Mouse (Mus musculus) lung, adult 2 months (tissue): ENCODE results near the gene Slc41a1. TPM values are rescaled to one million over a fixed set of nuclear protein-coding genes. Genes with fewer than 3 reads are reported as not detected.
"Not testable (repeated sequence)": the region's sequence is repeated elsewhere in the genome, so short reads cannot be mapped to it uniquely, and the experiment has no call there.

ENCODE experiments used
- DNase-seq: peaks from one replicate; pipeline ENCODE4 v3.0.0; 2022
- H3K4me1 ChIP-seq: fragments of 200-500 bp; 2 replicates; pipeline ENCODE4 v1.6.1; 2011; ENCODE audit warnings: low read length; ENCODE audit not compliant: control insufficient read depth, insufficient read depth
- H3K4me3 ChIP-seq: fragments of 200-500 bp; replicated peaks from 2 replicates; pipeline ENCODE3; 2011; ENCODE audit warnings: low read depth, mild to moderate bottlenecking, control low read depth, low read length; ENCODE audit errors: extremely low read depth
- CTCF ChIP-seq: fragments of 200-500 bp; IDR thresholded peaks from 2 replicates; pipeline ENCODE4 v1.5.1; 2011; ENCODE audit warnings: mild to moderate bottlenecking, low read length, control low read depth; ENCODE audit not compliant: insufficient read depth
- POLR2A ChIP-seq: fragments of 200-500 bp; IDR thresholded peaks from 2 replicates; pipeline ENCODE4 v1.6.1; 2011; ENCODE audit warnings: low read depth, mild to moderate bottlenecking, control low read depth, low read length, borderline replicate concordance; ENCODE audit errors: extremely low read depth
- WGBS: fragments of 180-500 bp; shearing (Covaris S2); methylation state at CpG from one replicate; pipeline ENCODE4 v1.1.7; 2018; 5-methylcytosine and 5-hydroxymethylcytosine counted together
- polyA plus RNA-seq: library from polyadenylated mRNA; depleted of rRNA; stranded (reverse); fragments of >200 nt; gene quantifications from 2 replicates; pipeline ENCODE4 v1.2.3, GENCODE M21; 2012

Gene Slc41a1
- polyA plus RNA-seq, 1 experiment, result 48.5 TPM

DNA sequence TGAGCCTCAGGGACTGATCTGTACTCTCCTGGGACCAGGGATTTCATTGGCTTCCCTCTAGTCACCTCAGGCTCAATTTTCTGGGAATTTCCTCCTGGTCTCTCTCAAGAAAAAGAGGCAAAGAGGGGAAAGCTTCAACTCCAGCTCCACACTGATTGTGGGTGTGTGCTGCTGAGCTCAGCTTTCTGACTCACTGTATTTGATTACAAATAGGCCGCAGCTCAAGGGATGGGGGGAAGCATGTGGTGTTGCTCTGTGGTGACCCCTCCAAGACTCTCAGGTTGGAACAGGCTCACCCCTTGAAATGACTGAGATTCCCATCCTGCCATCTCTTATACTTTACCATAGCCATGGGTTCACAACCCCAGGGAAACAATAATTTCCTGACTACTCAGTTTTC is 15.9 kb upstream of the Slc41a1 start:
- TF ChIP-seq POLR2A (no peak), CTCF (no peak)
- 90% methylated on average over 1 of the region's 1 CpGs for WGBS
- Histone ChIP-seq H3K4me1 (no peaks in the 10 kb centered on the region), H3K4me3 (no peak overlapping the region)
- no peak for DNase-seq

DNA sequence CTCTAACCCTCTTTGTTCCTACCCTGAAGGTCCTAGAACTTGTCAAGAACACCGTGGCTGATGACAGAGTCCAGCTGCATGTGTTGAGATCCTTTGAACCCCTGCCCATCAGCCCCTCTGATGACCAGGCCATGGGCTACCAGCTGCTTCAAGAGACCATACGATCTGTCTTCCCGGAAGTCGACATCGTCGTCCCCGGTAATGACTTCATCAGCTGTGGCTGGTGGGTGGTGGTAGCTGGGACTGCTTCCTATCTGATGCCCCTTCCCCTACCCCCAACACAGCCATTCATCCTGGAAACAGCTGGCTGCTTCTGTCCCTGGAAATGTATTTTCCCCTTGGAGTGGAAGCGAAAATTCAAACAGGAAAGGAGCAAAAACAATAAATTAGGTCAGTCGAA is 15.3 kb upstream of the Slc41a1 start:
- Histone ChIP-seq H3K4me3 (no peak overlapping the region), H3K4me1 (no peaks in the 10 kb centered on the region)
- DNase-seq, result no peak
- 48% methylated on average over 9 of the region's 9 CpGs for WGBS
- TF ChIP-seq CTCF (no peak), POLR2A (no peak)

DNA sequence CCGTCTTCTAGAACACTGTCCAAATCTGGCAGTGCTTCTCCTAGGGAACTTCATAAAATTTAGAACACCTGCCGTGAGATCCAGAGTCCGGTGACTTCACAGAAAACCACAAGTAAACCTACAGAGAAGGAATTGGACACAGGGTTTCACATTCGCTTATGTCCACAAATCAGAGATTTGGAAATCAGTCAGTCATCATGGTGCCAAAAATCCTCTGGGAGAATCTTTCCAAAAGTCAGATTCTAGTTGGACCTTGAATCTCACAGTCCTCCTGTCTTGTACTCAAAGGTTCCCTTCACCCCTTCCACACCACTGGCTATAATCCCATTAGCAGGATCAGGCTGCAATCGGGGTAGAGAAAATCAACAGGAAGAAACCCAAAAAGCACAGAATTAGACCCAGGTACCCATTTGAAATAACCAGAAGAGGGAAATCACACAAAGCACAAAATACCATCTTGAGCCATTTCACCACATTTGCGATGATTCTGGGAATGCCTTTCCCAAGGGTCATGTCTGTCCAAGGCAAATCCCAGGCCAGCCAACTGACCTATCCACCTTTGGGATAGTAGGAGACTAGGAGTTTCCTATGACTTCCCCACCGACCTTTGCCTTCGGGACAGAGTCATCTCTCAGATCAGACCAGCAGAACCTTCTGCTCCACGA is 14.5 kb upstream of the Slc41a1 start:
- Histone ChIP-seq H3K4me3 (no peak overlapping the region), H3K4me1 (no peaks in the 10 kb centered on the region)
- TF ChIP-seq CTCF, result no peak
- no peak for TF ChIP-seq POLR2A
- no peak for DNase-seq
- WGBS, result 88% methylated on average over 9 of the region's 9 CpGs

DNA sequence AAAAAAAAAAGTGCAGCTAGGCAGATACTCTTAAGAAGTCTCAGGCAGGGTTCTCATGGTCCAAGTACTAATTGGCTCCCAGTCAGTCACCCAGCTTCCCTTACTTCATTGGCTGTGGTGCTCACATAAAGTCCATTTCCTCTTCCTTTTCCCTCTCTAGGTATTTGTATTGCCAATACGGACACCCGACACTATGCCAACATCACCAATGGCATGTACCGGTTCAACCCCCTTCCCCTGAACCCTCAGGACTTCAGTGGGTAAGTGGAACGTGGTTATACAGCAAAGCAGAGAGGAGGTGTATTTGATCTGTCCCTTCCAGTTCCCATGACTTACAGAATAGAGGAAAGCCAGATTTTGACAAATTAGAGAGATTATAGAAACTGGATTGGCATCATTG is 13.6 kb upstream of the Slc41a1 start:
- 61% methylated on average over 4 of the region's 4 CpGs for WGBS

DNA sequence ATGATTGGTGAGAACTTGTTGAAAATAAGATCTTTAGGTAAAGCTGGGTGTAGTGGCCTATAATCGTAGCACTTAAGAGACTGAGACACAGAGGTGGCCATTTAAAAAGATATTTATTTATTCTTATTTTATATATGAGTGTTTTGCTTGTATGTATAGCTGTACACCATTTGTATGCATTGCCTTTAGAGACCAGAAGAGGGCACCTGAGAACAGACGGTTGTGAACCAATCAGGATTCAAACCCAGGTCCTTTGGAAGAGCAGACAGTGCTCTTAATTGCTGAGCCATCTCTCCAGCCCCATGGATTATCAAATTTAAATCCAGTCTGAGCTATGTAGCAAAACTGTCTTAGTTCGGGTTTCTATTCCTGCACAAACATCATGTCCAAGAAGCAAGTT is 13.1 kb upstream of the Slc41a1 start:
- DNase-seq, result no peak
- Histone ChIP-seq H3K4me1 (no peaks in the 10 kb centered on the region), H3K4me3 (no peak overlapping the region)
- TF ChIP-seq CTCF (no peak), POLR2A (no peak)
- WGBS, result 85% methylated on average over 3 of the region's 3 CpGs

More for the DNA sequence above, 13.6 kb upstream of the Slc41a1 start:
- Histone ChIP-seq H3K4me1 (no peaks in the 10 kb centered on the region), H3K4me3 (no peak overlapping the region)
- no peak for DNase-seq
- TF ChIP-seq POLR2A (no peak), CTCF (no peak)

DNA sequence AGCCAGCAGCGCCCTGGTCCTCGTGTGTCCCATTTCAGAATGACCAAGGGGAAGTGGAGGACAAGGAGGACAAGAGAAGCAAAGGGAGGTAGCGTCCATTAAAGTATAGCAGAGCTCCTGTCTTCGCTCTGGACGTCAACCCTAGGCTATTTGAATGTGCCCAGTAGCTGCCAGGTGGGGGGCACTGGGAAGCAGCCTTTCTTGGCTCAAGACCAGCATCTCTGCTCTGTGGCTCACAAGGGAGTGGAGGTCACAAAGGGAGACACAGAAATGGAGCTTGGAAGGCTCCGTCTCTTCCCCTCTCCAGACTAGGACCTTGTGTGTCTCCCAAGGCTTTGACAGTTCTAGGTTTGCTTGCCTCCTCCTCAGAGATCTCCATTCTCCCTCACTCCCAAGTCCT is 10.4 kb upstream of the Slc41a1 start:
- 68% methylated on average over 6 of the region's 6 CpGs for WGBS
- Histone ChIP-seq H3K4me1 (no peaks in the 10 kb centered on the region), H3K4me3 (no peak overlapping the region)
- no peak for TF ChIP-seq CTCF
- no peak for TF ChIP-seq POLR2A
- DNase-seq, result no peak

DNA sequence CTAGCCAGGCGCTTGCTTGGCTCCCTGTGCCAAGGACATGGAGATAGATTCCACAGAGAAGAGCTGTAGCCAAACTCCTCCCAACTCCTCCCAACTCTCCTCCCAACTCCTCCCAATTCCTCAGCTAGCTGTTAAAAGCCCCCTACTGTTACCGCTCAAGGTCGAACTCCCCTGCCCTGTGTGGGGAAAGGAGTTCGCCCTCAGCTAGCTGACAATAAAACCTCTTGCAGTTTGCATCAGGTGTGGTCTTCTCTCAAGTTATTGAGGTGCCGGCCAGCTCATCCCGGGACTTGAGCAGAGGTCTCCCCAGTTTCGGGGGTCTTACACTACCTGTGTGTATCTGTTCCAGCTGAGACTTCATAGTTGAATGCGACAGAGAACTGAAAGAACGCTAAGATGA is 6.9 kb upstream of the Slc41a1 start:
- H3K4me3 ChIP-seq, DNase-seq, H3K4me1 ChIP-seq: not testable (repeated sequence)
- WGBS, result 74% methylated on average over 9 of the region's 9 CpGs

DNA sequence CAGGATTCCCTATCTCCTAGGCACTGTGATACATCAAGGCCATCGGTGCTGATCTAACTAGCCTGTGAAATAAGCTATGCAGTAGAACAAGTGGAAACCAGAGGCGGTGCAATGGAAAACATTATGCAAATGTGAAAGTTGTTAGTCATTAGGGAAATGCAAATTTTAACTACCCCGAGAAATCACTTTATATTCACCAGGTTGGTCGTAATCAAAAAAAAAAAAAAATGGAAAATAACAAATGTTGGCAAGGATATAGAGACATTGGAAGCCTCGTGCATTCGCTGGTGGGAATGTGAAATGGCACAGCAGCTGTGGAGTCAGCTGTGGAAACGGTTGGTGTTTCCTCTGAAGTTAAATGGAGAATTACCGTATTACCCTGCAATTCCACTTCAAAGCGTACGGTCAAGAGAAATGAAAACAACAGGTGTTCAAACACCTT is 6.4 kb upstream of the Slc41a1 start:
- no peak for DNase-seq
- Histone ChIP-seq H3K4me1 (no peaks in the 10 kb centered on the region), H3K4me3 (no peak overlapping the region)
- TF ChIP-seq CTCF (no peak), POLR2A (no peak)
- WGBS, result 58% methylated on average over 10 of the region's 10 CpGs

DNA sequence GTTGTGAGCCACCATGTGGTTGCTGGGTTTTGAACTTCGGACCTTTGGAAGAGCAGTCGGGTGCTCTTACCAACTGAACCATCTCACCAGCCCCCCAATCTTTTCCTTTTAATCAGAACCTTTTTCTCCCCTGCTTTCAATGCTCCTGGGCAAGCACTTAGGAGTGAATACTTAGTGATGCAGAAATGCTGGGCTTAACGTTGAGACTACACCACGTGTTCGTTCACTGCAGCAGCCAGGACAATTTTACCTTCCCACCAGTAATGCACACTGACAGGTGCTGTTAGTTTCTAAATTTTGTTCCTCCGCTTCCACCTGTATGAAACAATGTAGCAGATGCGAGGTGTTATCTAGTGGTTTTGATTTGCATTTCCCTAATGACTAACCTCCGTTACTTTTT is 5.0 kb upstream of the Slc41a1 start:
- TF ChIP-seq POLR2A (no peak), CTCF (no peak)

DNA sequence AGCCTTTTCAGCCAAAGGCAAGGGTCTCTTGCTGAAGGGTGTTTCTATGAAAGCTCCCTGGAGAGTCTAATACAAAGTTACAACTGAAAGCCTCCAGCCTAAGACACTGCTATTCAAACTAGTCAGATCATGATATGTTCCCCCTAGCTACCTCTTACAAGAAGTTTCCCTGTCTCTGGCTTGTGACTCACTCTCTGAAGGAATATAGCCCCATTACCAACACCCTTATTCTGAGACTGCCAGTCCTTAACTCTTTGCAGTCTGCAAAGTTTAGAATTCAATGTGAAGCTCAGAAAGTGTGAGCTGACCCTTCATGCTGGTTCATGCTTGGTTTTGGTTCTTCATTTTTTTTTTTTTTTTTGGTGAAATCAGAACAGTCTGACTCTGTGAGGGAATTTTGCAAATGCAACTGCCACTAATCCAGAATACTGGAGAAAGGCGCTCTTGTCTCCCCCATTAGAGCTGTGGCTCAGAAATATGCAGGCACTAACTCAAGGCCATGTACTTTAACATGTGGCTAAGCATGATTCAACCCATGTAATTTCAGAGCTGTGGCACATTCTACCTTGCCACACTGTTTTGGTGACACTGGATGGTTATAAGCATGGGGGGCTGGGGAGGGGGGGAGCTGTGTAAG is 4.3 kb upstream of the Slc41a1 start:
- Histone ChIP-seq H3K4me3 (no peak overlapping the region), H3K4me1 (no peaks in the 10 kb centered on the region; the same call in 1 of the 2 replicates)
- 97% methylated on average over 1 of the region's 1 CpGs for WGBS
- TF ChIP-seq POLR2A (no peak), CTCF (no peak)
- no peak for DNase-seq

More for the DNA sequence above, 5.0 kb upstream of the Slc41a1 start:
- no peaks in the 10 kb centered on the region; the same call in 1 of the 2 replicates for H3K4me1 ChIP-seq
- H3K4me3 ChIP-seq, result no peak overlapping the region
- 81% methylated on average over 8 of the region's 8 CpGs for WGBS
- no peak for DNase-seq
